Mouse (Mus musculus) T-helper 1 cell (primary cell): ENCODE data around the gene Slc10a7.
"Not testable (repeated sequence)": the region's sequence is repeated elsewhere in the genome, so short reads cannot be mapped to it uniquely, and the experiment has no call there.

Source experiments
- in situ Hi-C: fragments of 300-600 bp; cut with MboI, MseI; formaldehyde crosslinking; loops from one replicate; pipeline ENCODE4 v1.15.1; 2025; ENCODE audit warnings: high pct_unique_total_duplicates

Slc10a7 gene

GRCm38 (mm10) chr8:78509273-78510031, at the start of gene Slc10a7:
TSS of gene Slc10a7 (plus strand) at chr8:78509346.
- in situ Hi-C loops = loop anchor here (5.0 to 25.0 kb wide), 2 partner anchors 897 to 1072 kb away; partner anchors contain the start of gene Tmem184c

GRCm38 (mm10) chr8:78463941-78464340, 45.2 kb upstream of the Slc10a7 start:
- in situ Hi-C loops = loop anchor here (25.0 kb wide), 1 partner anchor 402 kb away; no protein-coding TSS in a partner anchor

GRCm38 (mm10) chr8:78467889-78468288, 41.3 kb upstream of the Slc10a7 start:
- in situ Hi-C loops = loop anchor here (25.0 kb wide), 1 partner anchor 406 kb away; no protein-coding TSS in a partner anchor

GRCm38 (mm10) chr8:78477051-78477829, 31.9 kb upstream of the Slc10a7 start:
- in situ Hi-C loops = no loop called here

- in situ Hi-C loops = no loop called here
Observed at GRCm38 (mm10) chr8:78489733-78490132, 19.4 kb upstream of the Slc10a7 start.

- in situ Hi-C loops = no loop called here
Observed at GRCm38 (mm10) chr8:78493031-78493430, 16.1 kb upstream of the Slc10a7 start.

GRCm38 (mm10) chr8:78496273-78496672, 12.9 kb upstream of the Slc10a7 start:
- in situ Hi-C loops = not testable (repeated sequence)

- in situ Hi-C loops = loop anchor here (25.0 kb wide), 1 partner anchor 1065 kb away; no protein-coding TSS in a partner anchor
Observed at GRCm38 (mm10) chr8:78502706-78503105, 6.4 kb upstream of the Slc10a7 start.

- in situ Hi-C loops = loop anchor here (5.0 to 25.0 kb wide), 2 partner anchors 896 to 1071 kb away; partner anchors contain the start of gene Tmem184c
Observed at GRCm38 (mm10) chr8:78507979-78508718, 997 bp upstream of the Slc10a7 start.

GRCm38 (mm10) chr8:78508719-78509272, 350 bp upstream of the Slc10a7 start, which contains the start of gene Rbmxl1:
TSS of gene Rbmxl1 (minus strand) at chr8:78508898.
- in situ Hi-C loops = loop anchor here (5.0 to 25.0 kb wide), 2 partner anchors 896 to 1071 kb away; partner anchors contain the start of gene Tmem184c

GRCm38 (mm10) chr8:78510094-78510493, 948 bp downstream of the Slc10a7 start:
- in situ Hi-C loops = loop anchor here (25.0 kb wide), 1 partner anchor 1073 kb away; no protein-coding TSS in a partner anchor

GRCm38 (mm10) chr8:78510926-78511325, 1.8 kb downstream of the Slc10a7 start:
- in situ Hi-C loops = loop anchor here (25.0 kb wide), 1 partner anchor 1074 kb away; no protein-coding TSS in a partner anchor

GRCm38 (mm10) chr8:78513106-78513505, 4.0 kb downstream of the Slc10a7 start:
- in situ Hi-C loops = loop anchor here (25.0 kb wide), 1 partner anchor 1076 kb away; no protein-coding TSS in a partner anchor

- in situ Hi-C loops = loop anchor here (25.0 kb wide), 1 partner anchor 1077 kb away; no protein-coding TSS in a partner anchor
Observed at GRCm38 (mm10) chr8:78514706-78515105, 5.6 kb downstream of the Slc10a7 start.

GRCm38 (mm10) chr8:78515132-78515531, 6.0 kb downstream of the Slc10a7 start:
- in situ Hi-C loops = loop anchor here (25.0 kb wide), 1 partner anchor 1078 kb away; no protein-coding TSS in a partner anchor

GRCm38 (mm10) chr8:78533981-78534380, 24.8 kb downstream of the Slc10a7 start:
- in situ Hi-C loops = no loop called here

GRCm38 (mm10) chr8:78536716-78537115, 27.6 kb downstream of the Slc10a7 start:
- in situ Hi-C loops = no loop called here

GRCm38 (mm10) chr8:78537795-78538194, 28.6 kb downstream of the Slc10a7 start:
- in situ Hi-C loops = no loop called here

GRCm38 (mm10) chr8:78542670-78543069, 33.5 kb downstream of the Slc10a7 start:
- in situ Hi-C loops = not testable (repeated sequence)

GRCm38 (mm10) chr8:78543621-78544020, 34.5 kb downstream of the Slc10a7 start:
- in situ Hi-C loops = no loop called here

- in situ Hi-C loops = no loop called here
Observed at GRCm38 (mm10) chr8:78544545-78544944, 35.4 kb downstream of the Slc10a7 start.
